8 mouse cellular contexts compared by ENCODE assay signal in the genomic region with DNA sequence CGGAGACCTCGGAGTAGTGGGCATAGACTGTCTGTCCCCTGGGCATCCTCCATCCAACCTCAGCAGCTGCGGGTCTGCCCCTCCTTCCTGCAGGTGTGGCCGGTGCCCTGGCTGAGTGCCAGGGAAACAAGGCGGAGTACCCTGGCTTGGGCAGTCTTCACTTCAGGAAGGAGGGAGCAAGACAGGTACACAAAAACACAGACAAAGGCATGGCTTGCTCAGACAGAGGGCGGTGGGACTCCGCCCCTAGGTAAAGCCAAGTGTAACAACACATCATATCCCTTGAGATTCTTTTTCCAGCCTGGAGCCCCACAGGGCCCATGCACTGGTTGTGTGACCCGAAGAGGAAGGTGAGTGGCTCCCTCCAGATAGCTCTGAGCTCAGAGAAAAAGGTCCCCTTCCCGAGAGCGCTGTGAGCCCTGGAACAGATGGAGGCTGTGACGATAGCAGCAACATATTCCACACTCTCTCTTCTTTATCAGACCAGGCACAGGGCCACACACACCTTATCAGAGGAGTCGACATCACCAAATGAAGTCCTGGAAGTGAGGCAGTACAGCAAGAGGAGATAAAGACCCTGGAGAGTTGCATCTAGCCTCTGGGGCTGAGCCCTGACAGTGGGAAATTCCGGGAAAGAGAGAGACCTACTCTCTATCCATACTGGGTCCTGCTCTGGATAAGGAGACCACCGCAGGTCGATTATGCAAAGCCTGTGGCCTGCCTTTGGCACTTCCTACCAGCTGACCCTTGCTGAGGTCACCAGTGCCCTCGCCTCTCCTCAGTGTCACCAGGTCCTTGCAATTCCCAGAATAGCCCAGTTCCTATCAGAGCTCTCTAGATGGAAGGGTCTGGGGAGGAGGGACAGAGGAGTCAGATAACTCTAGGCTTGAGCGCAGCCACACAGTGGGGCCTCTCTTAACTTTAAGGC. TPM values are rescaled to one million over a fixed set of nuclear protein-coding genes. Genes with fewer than 3 reads are reported as not detected.
DNase-seq lines count a peak whose midpoint lies in the region; ATAC-seq lines count a peak whose summit lies in the region.
"Had no signal": no experiment of that assay in that cellular context is flagged by ENCODE, and none has a peak within 500 bp of the region (broad histone marks: within the 10 kb centered on the region; RNA-seq: fewer than 3 reads in every experiment).

No protein-coding gene starts in this region.

- H3K4me2 ChIP-seq in heart, embryonic 11.5 days = peak overlapping the region; percentile 62
- H3K4me2 ChIP-seq in liver, embryonic 13.5 days = peak overlapping the region; percentile 59

- H3K36me3 ChIP-seq in heart, embryonic 11.5 days (ENCODE audit: control insufficient read depth, insufficient read depth, low read length) = no peaks in the 10 kb centered on the region
- no peaks in the 10 kb centered on the region for H3K36me3 ChIP-seq in liver, embryonic 13.5 days

- DNase-seq in urinary bladder, adult 18-20 months (ENCODE audit: low spot score in 2 of 2) = peak; percentile 49 to 59
- no peak for DNase-seq in urinary bladder, postnatal 10 days (ENCODE audit: low spot score)
- peak; percentile 62 for DNase-seq in liver, embryonic 13.5 days
- DNase-seq in embryo, embryonic 10 days (ENCODE audit: low spot score) = no peak
- no peak for DNase-seq in layer of hippocampus, adult 9-11 months
- DNase-seq in layer of hippocampus, adult 9-10 months (ENCODE audit: low spot score) = no peak
- DNase-seq: gastrocnemius, postnatal 10 days had no signal

- peak; percentile 81 for ATAC-seq in heart, embryonic 11.5 days (replicated peaks; ENCODE audit: insufficient number of reproducible peaks, low FRiP score, low TSS enrichment)
- peak; percentile 97 for ATAC-seq in liver, embryonic 13.5 days (ENCODE audit: low read depth)

- peak overlapping the region; percentile 87 for H3K27ac ChIP-seq in heart, embryonic 11.5 days (ENCODE audit: low read depth, low read length)
- H3K27ac ChIP-seq in liver, embryonic 13.5 days = peak overlapping the region; percentile 77

- 22% methylated on average over 17 of the region's 17 CpGs for WGBS in heart, embryonic 11.5 days (ENCODE audit: insufficient replicate concordance)
- 23% methylated on average over 17 of the region's 17 CpGs for WGBS in liver, embryonic 13.5 days (ENCODE audit: insufficient replicate concordance)

- peaks cover under 1% of the 10 kb centered on the region; the same call in 1 of the 2 replicates for H3K27me3 ChIP-seq in heart, embryonic 11.5 days (ENCODE audit: control insufficient read depth, insufficient read depth, low read length)
- peaks cover 10% of the 10 kb centered on the region for H3K27me3 ChIP-seq in liver, embryonic 13.5 days

- H3K9me3 ChIP-seq in heart, embryonic 11.5 days (replicated peaks; ENCODE audit: control insufficient read depth, low read length) = no peaks in the 10 kb centered on the region
- H3K9me3 ChIP-seq in liver, embryonic 13.5 days (replicated peaks) = no peaks in the 10 kb centered on the region

- peaks cover 24% of the 10 kb centered on the region for H3K4me1 ChIP-seq in heart, embryonic 11.5 days (ENCODE audit: control insufficient read depth, insufficient read depth, low read length)
- peaks cover 34% of the 10 kb centered on the region for H3K4me1 ChIP-seq in liver, embryonic 13.5 days (replicated peaks)

- peak overlapping the region; percentile 43 for H3K4me3 ChIP-seq in heart, embryonic 11.5 days (ENCODE audit: low read depth, low read length)
- peak overlapping the region; percentile 16; the same call in 1 of the 2 replicates for H3K4me3 ChIP-seq in liver, embryonic 13.5 days (replicated peaks)

- peak overlapping the region; percentile 69 for H3K9ac ChIP-seq in heart, embryonic 11.5 days (ENCODE audit: low read depth, low read length)
- H3K9ac ChIP-seq in liver, embryonic 13.5 days = peak overlapping the region; percentile 43; the same call in 1 of the 2 replicates

RNA-seq across cellular contexts. Expression of a gene that starts 1.0 kb away (rescaled TPM):
- polyA plus RNA-seq in heart, embryonic 11.5 days (2014; fragmentation: Nextera tagmentation; extraction: Ambion mirVana) = 10.0 and 10.5 TPM in 2 replicates
- 0.05 TPM in 1 of 2 replicates, not detected in the other for polyA plus RNA-seq in liver, embryonic 13.5 days (2015; fragmentation: Nextera tagmentation; extraction: Ambion mirVana)

RNA-seq across cellular contexts. Expression of a gene that starts 43.6 kb away (rescaled TPM):
- polyA plus RNA-seq in heart, embryonic 11.5 days (2014; fragmentation: Nextera tagmentation; extraction: Ambion mirVana) = 0.16 TPM in 1 of 2 replicates, not detected in the other
- not detected in 2 replicates for polyA plus RNA-seq in liver, embryonic 13.5 days (2015; fragmentation: Nextera tagmentation; extraction: Ambion mirVana)

Comparison
In these comparisons a context has a peak if more than half of its experiments do, and no peak if none do; other contexts are left out.
1. DNase-seq: peak in urinary bladder, adult 18-20 months (2 of 2) and liver, embryonic 13.5 days (single experiment); none in urinary bladder, postnatal 10 days (single experiment), embryo, embryonic 10 days (single experiment), layer of hippocampus, adult 9-11 months (single experiment) and layer of hippocampus, adult 9-10 months (single experiment).
2. RNA of a gene that starts 1.0 kb away (polyA plus RNA-seq): 10.0 to 10.5 TPM in heart, embryonic 11.5 days; 0.05 TPM in liver, embryonic 13.5 days; every median in the first group is over 10 times any median in the second.